Mouse (Mus musculus): ENCODE data around the gene Dph1.
"Not testable (repeated sequence)": the region's sequence is repeated elsewhere in the genome, so short reads cannot be mapped to it uniquely, and the experiment has no call there.

Dph1 gene

GRCm38 (mm10) chr11:75203926-75204325, 12.9 kb upstream of the Dph1 start:
- in situ Hi-C loops (cut with MboI, MseI): no loop called here

- in situ Hi-C loops (cut with MboI, MseI): no loop called here
Measured at GRCm38 (mm10) chr11:75201721-75202120, 10.7 kb upstream of the Dph1 start.

GRCm38 (mm10) chr11:75200935-75201334, 9.9 kb upstream of the Dph1 start:
- in situ Hi-C loops (cut with MboI, MseI): no loop called here

- in situ Hi-C loops (cut with MboI, MseI): no loop called here
Measured at GRCm38 (mm10) chr11:75199951-75200350, 8.9 kb upstream of the Dph1 start.

GRCm38 (mm10) chr11:75198792-75199191, 7.8 kb upstream of the Dph1 start:
- in situ Hi-C loops (cut with MboI, MseI): no loop called here

GRCm38 (mm10) chr11:75197956-75198355, 6.9 kb upstream of the Dph1 start:
- in situ Hi-C loops (cut with MboI, MseI): no loop called here

GRCm38 (mm10) chr11:75196131-75196530, 5.1 kb upstream of the Dph1 start:
- in situ Hi-C loops (cut with MboI, MseI): no loop called here

- in situ Hi-C loops (cut with MboI, MseI): no loop called here
Measured at GRCm38 (mm10) chr11:75194850-75195461, 3.9 kb upstream of the Dph1 start.

- in situ Hi-C loops (cut with MboI, MseI): no loop called here
Measured at GRCm38 (mm10) chr11:75194121-75194849, 3.2 kb upstream of the Dph1 start.

- in situ Hi-C loops (cut with MboI, MseI): no loop called here
Measured at GRCm38 (mm10) chr11:75193256-75194071, 2.4 kb upstream of the Dph1 start, which contains the start of gene Rtn4rl1. TSS of gene Rtn4rl1 (plus strand) at chr11:75193783.

- in situ Hi-C loops (cut with MboI, MseI): no loop called here
Measured at GRCm38 (mm10) chr11:75192336-75193214, 1.5 kb upstream of the Dph1 start.

- in situ Hi-C loops (cut with MboI, MseI): no loop called here
Measured at GRCm38 (mm10) chr11:75191841-75192240, 800 bp upstream of the Dph1 start.

GRCm38 (mm10) chr11:75190371-75190724, 693 bp downstream of the Dph1 start:
- in situ Hi-C loops (cut with MboI, MseI): no loop called here

- in situ Hi-C loops (cut with MboI, MseI): no loop called here
Measured at GRCm38 (mm10) chr11:75189713-75190370, 1.2 kb downstream of the Dph1 start.

GRCm38 (mm10) chr11:75184986-75185385, 6.1 kb downstream of the Dph1 start:
- in situ Hi-C loops (cut with MboI, MseI): loop anchor here (5.0 kb wide), 2 partner anchors 42 to 102 kb away; no protein-coding TSS in a partner anchor

- in situ Hi-C loops (cut with MboI, MseI): loop anchor here (5.0 kb wide), 2 partner anchors 43 to 103 kb away; no protein-coding TSS in a partner anchor
Measured at GRCm38 (mm10) chr11:75184573-75184972, 6.5 kb downstream of the Dph1 start.

GRCm38 (mm10) chr11:75183917-75184570, 7.0 kb downstream of the Dph1 start:
- in situ Hi-C loops (cut with MboI, MseI): loop anchor here (5.0 kb wide), 2 partner anchors 43 to 103 kb away; no protein-coding TSS in a partner anchor

GRCm38 (mm10) chr11:75178672-75179208, 12.3 kb downstream of the Dph1 start, which contains the start of gene Ovca2:
TSS of gene Ovca2 (minus strand) at chr11:75178835.
- in situ Hi-C loops (cut with MboI, MseI): no loop called here

- in situ Hi-C loops (cut with MboI, MseI): no loop called here
Measured at GRCm38 (mm10) chr11:75178011-75178410, 13.0 kb downstream of the Dph1 start.

GRCm38 (mm10) chr11:75174574-75174973, 16.5 kb downstream of the Dph1 start:
- in situ Hi-C loops (cut with MboI, MseI): not testable (repeated sequence)
